Mouse (Mus musculus): ENCODE data around the gene Fam83f. TPM values are rescaled to one million over a fixed set of nuclear protein-coding genes. Genes with fewer than 3 reads are reported as not detected.

Gene Fam83f
- polyA plus RNA-seq, 1 experiment from 2014 or later: 0.26 TPM

- no peaks in the 10 kb centered on the region for H3K36me3 ChIP-seq (ENCODE audit: control insufficient read depth, insufficient read depth, low read length)
- H3K4me3 ChIP-seq (replicated peaks; ENCODE audit: low read depth, low read length): no peak overlapping the region
- no peak overlapping the region for H3K9ac ChIP-seq (replicated peaks; ENCODE audit: low read length)
- H3K4me2 ChIP-seq (ENCODE audit: low read length): peak overlapping the region; percentile 44
- peaks cover 3% of the 10 kb centered on the region; the same call in 1 of the 2 replicates for H3K4me1 ChIP-seq (ENCODE audit: control insufficient read depth, insufficient read depth, low read length)
- no peaks in the 10 kb centered on the region for H3K9me3 ChIP-seq (ENCODE audit: control insufficient read depth, low read length)
- DNase-seq (peak; percentile 83), ATAC-seq (ENCODE audit: low FRiP score, low TSS enrichment) (no peak)
- WGBS: 57% methylated on average over 8 of the region's 8 CpGs
- H3K27me3 ChIP-seq (ENCODE audit: control insufficient read depth, insufficient read depth, low read length): no peaks in the 10 kb centered on the region
- H3K27ac ChIP-seq (replicated peaks; ENCODE audit: low read depth, low read length): peak overlapping the region; percentile 66
These were observed 35.4 kb downstream of the Fam83f start for GRCm38 (mm10) chr15:80707088-80707487.

GRCm38 (mm10) chr15:80709593-80709992 is 37.9 kb downstream of the Fam83f start:
- ATAC-seq (ENCODE audit: low FRiP score, low TSS enrichment): no peak
- Histone ChIP-seq H3K9me3 (ENCODE audit: control insufficient read depth, low read length) (no peaks in the 10 kb centered on the region), H3K9ac (replicated peaks; ENCODE audit: low read length) (no peak overlapping the region), H3K36me3 (ENCODE audit: control insufficient read depth, insufficient read depth, low read length) (no peaks in the 10 kb centered on the region), H3K27me3 (ENCODE audit: control insufficient read depth, insufficient read depth, low read length) (no peaks in the 10 kb centered on the region), H3K27ac (replicated peaks; ENCODE audit: low read depth, low read length) (no peak overlapping the region), H3K4me3 (replicated peaks; ENCODE audit: low read depth, low read length) (no peak overlapping the region), H3K4me1 (ENCODE audit: control insufficient read depth, insufficient read depth, low read length) (peaks cover 8% of the 10 kb centered on the region; the same call in 1 of the 2 replicates), H3K4me2 (ENCODE audit: low read length) (peak overlapping the region; percentile 47; the same call in 1 of the 2 replicates)
- WGBS: 51% methylated on average over 6 of the region's 6 CpGs
- DNase-seq: peak; percentile 69

- Histone ChIP-seq H3K4me2 (ENCODE audit: low read length) (peak overlapping the region; percentile 47), H3K9ac (replicated peaks; ENCODE audit: low read length) (no peak overlapping the region), H3K36me3 (ENCODE audit: control insufficient read depth, insufficient read depth, low read length) (no peaks in the 10 kb centered on the region), H3K9me3 (ENCODE audit: control insufficient read depth, low read length) (no peaks in the 10 kb centered on the region), H3K4me3 (replicated peaks; ENCODE audit: low read depth, low read length) (peak overlapping the region; percentile 96), H3K27ac (replicated peaks; ENCODE audit: low read depth, low read length) (peak overlapping the region; percentile 88), H3K4me1 (ENCODE audit: control insufficient read depth, insufficient read depth, low read length) (peaks cover 8% of the 10 kb centered on the region; the same call in 1 of the 2 replicates), H3K27me3 (ENCODE audit: control insufficient read depth, insufficient read depth, low read length) (no peaks in the 10 kb centered on the region)
- DNase-seq: no peak
- ATAC-seq (ENCODE audit: low FRiP score, low TSS enrichment): no peak
- 13% methylated on average over 5 of the region's 5 CpGs for WGBS
These were observed 38.6 kb downstream of the Fam83f start for GRCm38 (mm10) chr15:80710257-80710607.

- peak; percentile 96 for ATAC-seq (ENCODE audit: low FRiP score, low TSS enrichment)
- H3K36me3 ChIP-seq (ENCODE audit: control insufficient read depth, insufficient read depth, low read length): no peaks in the 10 kb centered on the region
- WGBS: under 1% methylated on average over 39 of the region's 39 CpGs
These were observed 39.1 kb downstream of the Fam83f start, which contains the start of gene Tnrc6b for GRCm38 (mm10) chr15:80710608-80711363. TSS of gene Tnrc6b (plus strand) at chr15:80711313.

GRCm38 (mm10) chr15:80711401-80712151 is 39.9 kb downstream of the Fam83f start:
- Histone ChIP-seq H3K4me3 (replicated peaks; ENCODE audit: low read depth, low read length) (peak overlapping the region; percentile 96), H3K9me3 (ENCODE audit: control insufficient read depth, low read length) (no peaks in the 10 kb centered on the region), H3K27me3 (ENCODE audit: control insufficient read depth, insufficient read depth, low read length) (no peaks in the 10 kb centered on the region), H3K27ac (replicated peaks; ENCODE audit: low read depth, low read length) (peak overlapping the region; percentile 91), H3K36me3 (ENCODE audit: control insufficient read depth, insufficient read depth, low read length) (no peaks in the 10 kb centered on the region), H3K9ac (replicated peaks; ENCODE audit: low read length) (peak overlapping the region; percentile 84), H3K4me1 (ENCODE audit: control insufficient read depth, insufficient read depth, low read length) (peaks cover 8% of the 10 kb centered on the region; the same call in 1 of the 2 replicates), H3K4me2 (ENCODE audit: low read length) (peak overlapping the region; percentile 77)
- DNase-seq (peak; percentile 80), ATAC-seq (ENCODE audit: low FRiP score, low TSS enrichment) (peak; percentile 46)
- under 1% methylated on average over 102 of the region's 106 CpGs for WGBS

More at GRCm38 (mm10) chr15:80710608-80711363, 39.1 kb downstream of the Fam83f start, which contains the start of gene Tnrc6b:
- Histone ChIP-seq H3K4me2 (ENCODE audit: low read length) (peak within 1 kb of the TSS; percentile 77), H3K4me3 (replicated peaks; ENCODE audit: low read depth, low read length) (peak within 1 kb of the TSS; percentile 96), H3K27me3 (ENCODE audit: control insufficient read depth, insufficient read depth, low read length) (no peaks in the 10 kb centered on the region), H3K9ac (replicated peaks; ENCODE audit: low read length) (peak within 1 kb of the TSS; percentile 84), H3K27ac (replicated peaks; ENCODE audit: low read depth, low read length) (peak within 1 kb of the TSS; percentile 91), H3K4me1 (ENCODE audit: control insufficient read depth, insufficient read depth, low read length) (peaks cover 8% of the 10 kb centered on the region; the same call in 1 of the 2 replicates), H3K9me3 (ENCODE audit: control insufficient read depth, low read length) (no peaks in the 10 kb centered on the region)
- DNase-seq: peak; percentile 98

DNA sequence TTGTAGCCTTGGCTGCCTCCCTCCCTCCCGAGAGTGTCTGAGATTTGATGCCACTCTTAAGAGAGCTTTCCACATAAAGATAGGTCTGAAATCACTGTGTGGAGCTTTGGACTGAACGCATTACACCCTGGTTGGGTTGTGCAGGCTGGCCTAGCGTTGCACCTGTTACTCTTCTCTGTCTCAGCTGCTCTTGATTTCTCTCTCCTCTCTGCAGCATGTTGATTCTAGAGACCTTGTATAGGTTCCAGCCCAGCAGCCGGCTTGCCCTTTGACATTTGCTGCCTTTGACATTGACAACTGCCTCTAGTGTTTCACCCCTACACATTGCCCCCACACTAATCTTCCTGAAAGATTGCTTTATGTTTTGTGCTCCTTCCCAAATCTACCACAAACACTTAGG is 42.7 kb downstream of the Fam83f start:
- H3K4me3 ChIP-seq (replicated peaks; ENCODE audit: low read depth, low read length): no peak overlapping the region
- DNase-seq (no peak), ATAC-seq (ENCODE audit: low FRiP score, low TSS enrichment) (no peak)
- no peak overlapping the region for H3K4me2 ChIP-seq (ENCODE audit: low read length)
- H3K27me3 ChIP-seq (ENCODE audit: control insufficient read depth, insufficient read depth, low read length): no peaks in the 10 kb centered on the region
- no peak overlapping the region for H3K27ac ChIP-seq (replicated peaks; ENCODE audit: low read depth, low read length)
- no peak overlapping the region for H3K9ac ChIP-seq (replicated peaks; ENCODE audit: low read length)
- no peaks in the 10 kb centered on the region for H3K9me3 ChIP-seq (ENCODE audit: control insufficient read depth, low read length)
- H3K36me3 ChIP-seq (ENCODE audit: control insufficient read depth, insufficient read depth, low read length): no peaks in the 10 kb centered on the region
- peaks cover 6% of the 10 kb centered on the region; the same call in 1 of the 2 replicates for H3K4me1 ChIP-seq (ENCODE audit: control insufficient read depth, insufficient read depth, low read length)
- WGBS: 78% methylated on average over 4 of the region's 4 CpGs

GRCm38 (mm10) chr15:80716631-80717135 is 45.0 kb downstream of the Fam83f start:
- ATAC-seq (ENCODE audit: low FRiP score, low TSS enrichment): no peak
- H3K9ac ChIP-seq (replicated peaks; ENCODE audit: low read length): no peak overlapping the region
- H3K4me3 ChIP-seq (replicated peaks; ENCODE audit: low read depth, low read length): no peak overlapping the region
- 88% methylated on average over 8 of the region's 8 CpGs for WGBS
- no peaks in the 10 kb centered on the region for H3K27me3 ChIP-seq (ENCODE audit: control insufficient read depth, insufficient read depth, low read length)
- H3K27ac ChIP-seq (replicated peaks; ENCODE audit: low read depth, low read length): no peak overlapping the region
- H3K4me1 ChIP-seq (ENCODE audit: control insufficient read depth, insufficient read depth, low read length): peaks cover 6% of the 10 kb centered on the region; the same call in 1 of the 2 replicates
- no peaks in the 10 kb centered on the region for H3K9me3 ChIP-seq (ENCODE audit: control insufficient read depth, low read length)
- no peak for DNase-seq
- H3K4me2 ChIP-seq (ENCODE audit: low read length): no peak overlapping the region
- H3K36me3 ChIP-seq (ENCODE audit: control insufficient read depth, insufficient read depth, low read length): no peaks in the 10 kb centered on the region

- peaks cover 2% of the 10 kb centered on the region; the same call in 1 of the 2 replicates for H3K4me1 ChIP-seq (ENCODE audit: control insufficient read depth, insufficient read depth, low read length)
- no peak overlapping the region for H3K27ac ChIP-seq (replicated peaks; ENCODE audit: low read depth, low read length)
- H3K4me2 ChIP-seq (ENCODE audit: low read length): no peak overlapping the region
- no peaks in the 10 kb centered on the region for H3K36me3 ChIP-seq (ENCODE audit: control insufficient read depth, insufficient read depth, low read length)
- WGBS: 48% methylated on average over 1 of the region's 1 CpGs
- no peak overlapping the region for H3K9ac ChIP-seq (replicated peaks; ENCODE audit: low read length)
- DNase-seq: no peak
- no peaks in the 10 kb centered on the region for H3K27me3 ChIP-seq (ENCODE audit: control insufficient read depth, insufficient read depth, low read length)
- H3K4me3 ChIP-seq (replicated peaks; ENCODE audit: low read depth, low read length): no peak overlapping the region
- no peak for ATAC-seq (ENCODE audit: low FRiP score, low TSS enrichment)
- H3K9me3 ChIP-seq (ENCODE audit: control insufficient read depth, low read length): no peaks in the 10 kb centered on the region
These were observed 45.8 kb downstream of the Fam83f start for GRCm38 (mm10) chr15:80717431-80717830.

Measured in midbrain, embryonic 14.5 days (tissue).